Mouse (Mus musculus): ENCODE data around the gene Agbl2. TPM values are rescaled to one million over a fixed set of nuclear protein-coding genes. Genes with fewer than 3 reads are reported as not detected.
A peak's percentile ranks its signal among the peaks of the same experiment; 100 is the strongest.

The Agbl2 gene
- under 1 TPM; 0.28 to 0.32 TPM for total RNA-seq (2021)

DNA sequence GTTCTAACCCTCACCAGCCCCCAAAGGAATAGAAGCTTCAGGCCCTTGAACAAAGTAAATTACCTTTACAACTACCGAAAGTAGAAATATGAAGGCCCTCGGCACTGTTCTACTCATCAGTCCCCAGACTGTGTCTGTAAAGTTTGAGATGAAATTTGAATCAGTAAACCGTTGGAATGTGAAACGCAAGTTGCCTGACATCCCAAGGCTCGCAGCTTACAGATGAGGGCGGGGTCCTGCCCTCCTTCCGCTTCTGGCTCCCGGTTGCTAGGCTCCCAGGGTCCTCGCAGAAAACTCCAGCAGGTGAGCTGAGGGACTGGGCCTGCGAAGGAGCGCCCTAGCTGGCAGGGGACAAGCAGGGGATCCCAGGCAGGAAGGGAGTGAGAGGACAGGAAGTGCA, at the start of gene Agbl2:
Gene Agbl2, plus strand, starts transcription at position 270 of the 400 bp plus-strand sequence.
- intact Hi-C loops (cut with DNase I): loop anchor here (5.0 kb wide), 1 partner anchor 65 kb away; the partner anchor contains the start of gene Mtch2
- DNase-seq (ENCODE audit: extremely low spot score in 1 of 2, low spot score in 2 of 2): no peak

DNA sequence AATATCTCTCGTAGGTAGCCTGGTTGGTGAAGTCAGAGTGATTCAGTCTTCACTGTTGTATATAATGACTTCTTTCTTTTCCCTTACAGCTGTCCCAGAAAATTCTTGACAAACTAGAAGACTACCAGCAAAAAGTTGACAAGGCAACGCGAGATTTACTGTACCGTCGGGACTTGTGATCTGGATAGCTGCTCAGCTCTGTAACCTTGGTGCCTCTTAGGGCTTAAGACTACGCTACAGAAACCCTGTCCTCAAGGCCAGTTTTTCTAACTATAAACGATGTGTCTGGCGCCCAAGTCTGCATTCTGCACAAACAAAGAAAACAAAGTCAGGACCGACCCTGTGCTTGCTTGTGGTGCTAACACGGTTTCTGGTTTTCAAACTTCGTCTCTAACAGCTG, 47.2 kb upstream of the Agbl2 start:
- no peak for DNase-seq (ENCODE audit: extremely low spot score in 1 of 2, low spot score in 2 of 2)
- intact Hi-C loops (cut with DNase I): loop anchor here (5.0 kb wide), 1 partner anchor 38 kb away; no protein-coding TSS in a partner anchor

DNA sequence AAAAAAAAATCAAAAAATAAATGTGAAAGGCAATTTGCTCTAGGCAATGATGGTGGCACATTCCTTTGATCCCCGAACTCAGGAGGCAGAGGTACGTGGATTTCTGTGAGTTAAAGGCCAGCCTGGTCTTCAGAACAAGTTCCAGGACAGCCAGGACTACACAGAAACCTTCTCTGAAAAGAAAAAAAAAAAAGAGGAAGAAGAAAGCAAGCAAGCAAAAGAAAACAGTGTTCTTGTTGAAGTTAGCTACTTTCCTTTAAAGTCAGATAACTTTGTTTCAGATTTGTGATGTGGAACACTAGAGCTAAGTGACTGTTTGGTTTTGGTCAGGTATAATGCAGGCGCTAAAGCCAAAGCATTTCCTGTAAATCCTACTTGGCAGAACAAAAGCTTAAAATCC, 43.7 kb upstream of the Agbl2 start:
- intact Hi-C loops (cut with DNase I): loop anchor here (5.0 kb wide), 1 partner anchor 42 kb away; no protein-coding TSS in a partner anchor
- no peak for DNase-seq (ENCODE audit: extremely low spot score in 1 of 2, low spot score in 2 of 2)

DNA sequence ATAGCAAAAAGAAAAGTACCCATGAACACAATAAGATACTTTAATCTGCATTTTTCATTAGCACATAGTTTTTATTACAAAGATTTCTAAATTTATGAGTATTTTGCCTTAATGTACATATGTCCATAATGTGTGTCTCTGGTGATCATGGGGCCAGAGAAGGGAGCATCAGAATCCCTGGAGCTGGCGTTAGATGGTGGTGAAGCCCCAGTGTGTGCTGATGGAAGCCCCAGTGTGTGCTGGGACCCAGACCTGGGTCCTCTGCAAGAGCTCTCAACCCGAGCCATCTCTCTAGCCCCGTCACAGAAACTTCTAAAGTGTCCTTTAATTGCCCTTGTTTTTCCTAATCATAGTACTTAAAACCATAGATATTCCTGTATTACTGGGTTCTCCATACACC, 43.2 kb upstream of the Agbl2 start:
- intact Hi-C loops (cut with DNase I): loop anchor here (5.0 kb wide), 1 partner anchor 42 kb away; no protein-coding TSS in a partner anchor
- DNase-seq (ENCODE audit: extremely low spot score in 1 of 2, low spot score in 2 of 2): no peak

DNA sequence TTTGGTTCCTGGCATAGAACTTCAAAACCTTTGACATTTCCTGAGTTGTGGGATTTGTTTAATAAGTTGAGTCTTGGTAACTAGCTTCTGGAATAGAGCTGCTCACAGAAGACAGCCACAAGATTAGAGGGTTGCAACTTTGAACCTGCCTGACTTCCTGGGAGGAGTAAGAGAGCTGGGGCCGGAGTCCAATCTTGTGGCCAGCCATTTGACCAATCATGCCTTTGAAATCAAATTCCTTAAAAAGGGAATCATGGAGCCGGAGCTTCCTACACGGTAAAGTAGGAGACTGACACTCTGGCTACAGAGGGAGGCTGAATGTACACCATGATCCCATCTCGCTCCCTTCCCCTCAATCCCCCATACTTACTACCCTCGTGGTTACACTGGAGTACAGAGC, 42.6 kb upstream of the Agbl2 start:
- DNase-seq (ENCODE audit: extremely low spot score in 1 of 2, low spot score in 2 of 2): no peak
- intact Hi-C loops (cut with DNase I): loop anchor here (5.0 kb wide), 1 partner anchor 43 kb away; no protein-coding TSS in a partner anchor

DNA sequence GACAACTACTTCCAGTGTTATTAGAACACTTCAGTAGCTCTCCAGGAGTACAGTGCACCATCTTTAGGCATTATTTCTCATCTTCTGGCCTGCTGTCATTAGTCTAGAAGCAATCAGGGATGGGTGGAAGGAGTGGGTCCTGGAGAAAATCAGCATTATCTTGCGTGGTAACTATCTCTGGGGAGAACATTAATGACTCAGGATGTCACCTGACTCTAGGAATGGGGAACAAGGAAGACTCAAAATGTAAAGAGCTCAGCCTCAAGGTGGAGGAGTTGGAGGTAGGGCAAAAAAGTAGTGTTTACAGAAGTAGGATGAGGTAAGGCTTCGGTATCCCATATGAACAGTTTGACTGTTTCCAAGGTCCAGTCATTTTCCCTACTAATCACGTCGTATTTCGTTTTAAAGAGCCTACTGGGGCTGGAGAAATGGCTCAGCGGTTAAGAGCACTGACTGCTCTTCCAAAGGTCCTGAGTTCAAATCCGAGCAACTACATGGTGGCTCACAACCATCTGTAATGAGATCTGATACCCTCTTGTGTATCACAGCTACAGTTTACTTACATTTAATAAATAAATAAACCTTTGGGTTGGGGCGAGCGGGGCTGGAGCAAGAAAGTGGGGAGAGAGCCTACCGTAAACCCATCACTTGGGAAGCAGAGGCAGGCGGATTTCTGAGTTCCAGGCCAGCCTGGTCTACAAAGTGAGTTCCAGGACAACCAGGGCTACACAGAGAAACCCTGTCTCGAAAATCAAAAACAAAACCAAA, 38.1 kb upstream of the Agbl2 start:
- intact Hi-C loops (cut with DNase I): no loop called here
- DNase-seq (ENCODE audit: extremely low spot score in 1 of 2, low spot score in 2 of 2): no peak

DNA sequence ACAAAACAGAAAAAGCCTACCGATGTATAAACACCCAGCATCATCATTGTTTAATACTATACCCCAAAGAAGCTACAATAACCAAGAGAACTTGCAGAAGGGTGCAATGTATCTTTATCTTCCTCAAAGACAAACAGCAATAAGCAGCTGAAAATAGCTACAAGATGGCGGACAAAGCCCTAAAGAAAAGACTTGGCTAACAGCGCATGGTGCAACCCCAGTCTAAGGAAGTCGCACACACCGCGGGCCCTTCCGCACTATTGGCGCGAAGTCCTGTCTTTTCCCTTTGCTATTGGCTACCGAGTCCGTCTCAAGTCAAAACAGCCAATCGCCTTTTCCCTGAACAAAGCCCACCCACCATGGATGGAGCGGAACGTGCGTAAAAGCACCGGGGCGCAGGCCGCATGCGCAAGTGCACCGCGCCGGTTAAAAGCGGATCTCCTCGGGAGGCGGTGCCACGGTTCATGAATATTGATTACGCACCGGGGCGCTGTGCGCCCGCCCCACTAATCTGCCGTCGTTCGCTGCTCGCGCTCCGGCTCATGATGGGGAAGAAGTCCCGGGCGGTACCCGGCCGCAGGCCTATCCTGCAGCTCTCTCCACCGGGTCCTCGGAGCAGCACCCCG, 37.4 kb upstream of the Agbl2 start, which contains the start of gene Fnbp4:
Gene Fnbp4, plus strand, starts transcription at position 318 of the 626 bp plus-strand sequence.
- peak; percentile 98 for DNase-seq (ENCODE audit: extremely low spot score in 1 of 2, low spot score in 2 of 2)
- intact Hi-C loops (cut with DNase I): no loop called here

DNA sequence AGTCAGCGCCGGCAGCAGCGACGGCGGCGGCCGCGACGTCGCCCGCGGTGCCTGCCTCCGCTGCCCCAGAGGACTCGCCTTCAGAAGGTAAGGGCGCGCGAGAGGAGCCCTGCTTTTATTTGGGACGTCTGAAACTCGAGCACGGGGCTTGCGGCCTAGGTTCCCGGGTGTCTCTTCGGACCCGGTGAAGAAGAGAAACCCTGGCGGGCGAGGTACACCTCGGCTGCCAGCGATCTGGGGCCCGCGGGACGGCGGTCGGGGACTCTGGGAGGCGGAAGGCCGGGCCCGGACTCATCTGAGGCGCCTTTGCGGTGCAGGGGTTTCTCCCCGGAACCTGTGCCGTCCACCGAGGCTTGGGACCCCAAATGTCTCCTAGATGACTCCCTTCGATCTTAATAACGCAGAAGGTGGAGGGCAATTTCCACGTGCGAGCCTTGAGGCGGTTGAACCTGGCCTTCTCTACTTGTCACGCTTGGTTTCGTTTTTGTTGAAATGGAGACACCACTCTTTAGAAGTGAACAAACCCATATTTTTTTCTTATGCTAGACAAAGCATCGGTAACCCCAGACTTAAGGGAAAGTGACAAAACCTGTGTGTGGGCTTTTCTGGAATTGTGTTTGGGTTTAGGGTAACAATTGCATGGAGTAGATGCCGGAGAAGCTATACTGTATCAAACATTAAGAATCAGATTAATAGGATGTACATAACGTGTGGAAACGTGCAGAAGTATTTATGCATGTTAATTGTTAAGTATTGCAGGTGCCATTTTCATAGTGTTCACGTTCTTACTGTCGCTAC, 36.6 kb upstream of the Agbl2 start:
- DNase-seq (ENCODE audit: extremely low spot score in 1 of 2, low spot score in 2 of 2): peak; percentile 15 to 64
- intact Hi-C loops (cut with DNase I): no loop called here

DNA sequence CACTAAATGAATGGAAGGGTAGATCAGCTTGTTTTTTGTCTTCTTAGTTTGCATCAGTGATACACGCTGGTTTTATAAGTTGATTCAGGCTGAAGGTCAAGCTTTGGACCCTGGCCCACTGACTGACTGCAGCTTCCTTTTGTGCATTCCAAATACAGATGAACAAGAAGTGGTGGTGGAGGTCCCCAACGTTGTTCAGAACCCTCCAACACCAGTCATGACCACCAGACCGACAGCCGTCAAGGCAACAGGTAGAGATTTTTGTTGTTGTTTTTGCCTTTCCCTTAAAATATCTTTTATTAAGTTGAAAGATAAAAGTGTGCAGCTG, 36.0 kb upstream of the Agbl2 start:
- no peak for DNase-seq (ENCODE audit: extremely low spot score in 1 of 2, low spot score in 2 of 2)
- intact Hi-C loops (cut with DNase I): no loop called here

DNA sequence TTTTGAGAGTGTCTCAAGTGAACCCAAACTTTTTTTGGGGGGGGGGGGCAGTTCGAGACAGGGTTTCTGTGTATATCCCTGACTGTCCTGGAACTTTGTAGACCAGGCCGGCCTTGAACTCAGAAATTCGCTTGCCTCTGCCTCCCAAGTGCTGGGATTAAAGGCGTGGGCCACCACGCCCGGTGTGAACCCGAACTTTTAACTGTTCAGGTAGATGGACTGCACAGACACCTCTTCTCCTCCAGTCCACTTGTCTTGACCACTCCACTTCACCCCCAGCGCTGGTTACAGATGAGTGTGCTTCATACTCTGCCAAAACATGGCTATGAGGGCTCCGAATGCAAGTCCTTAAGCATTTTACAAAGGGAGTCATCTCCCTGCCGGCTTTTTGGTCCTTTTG, 35.4 kb upstream of the Agbl2 start:
- no peak for DNase-seq (ENCODE audit: extremely low spot score in 1 of 2, low spot score in 2 of 2)
- intact Hi-C loops (cut with DNase I): no loop called here

DNA sequence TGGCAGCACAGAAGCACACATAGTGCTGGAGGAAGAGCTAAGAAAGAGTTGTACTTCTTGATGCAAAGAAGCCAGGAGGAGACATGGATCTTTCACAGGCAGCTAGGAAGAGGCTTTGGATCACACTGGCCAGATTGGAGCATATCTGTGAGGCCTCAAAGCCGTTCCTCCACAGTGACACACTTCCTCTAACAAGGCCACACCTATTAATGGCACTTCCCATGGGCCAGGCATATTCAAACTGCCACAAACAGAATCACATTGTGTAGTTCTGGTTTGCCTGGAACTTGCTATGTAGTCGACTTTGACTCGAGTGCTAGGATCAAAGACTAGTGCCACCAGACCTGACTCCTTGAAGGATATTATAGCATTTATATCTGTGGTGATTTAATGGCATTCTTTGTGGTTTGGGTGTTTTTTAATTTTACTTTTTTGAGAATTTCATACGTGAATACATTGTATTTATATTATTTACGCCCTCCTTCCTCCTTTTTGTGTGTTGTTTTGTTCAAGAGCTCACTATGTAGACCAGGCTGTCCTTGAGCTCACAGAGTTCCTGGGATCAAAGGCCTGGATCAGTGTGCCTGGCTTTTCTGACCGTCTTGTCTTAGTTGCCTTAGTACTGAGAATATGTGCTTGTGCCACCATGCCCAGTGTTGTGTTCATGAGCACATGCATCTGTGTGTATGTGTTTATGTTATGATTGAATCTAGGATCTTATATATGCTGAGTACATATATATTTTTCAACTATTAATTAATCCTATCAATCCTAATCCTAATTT, 32.7 kb upstream of the Agbl2 start:
- no peak for DNase-seq (ENCODE audit: extremely low spot score in 1 of 2, low spot score in 2 of 2)
- intact Hi-C loops (cut with DNase I): no loop called here

DNA sequence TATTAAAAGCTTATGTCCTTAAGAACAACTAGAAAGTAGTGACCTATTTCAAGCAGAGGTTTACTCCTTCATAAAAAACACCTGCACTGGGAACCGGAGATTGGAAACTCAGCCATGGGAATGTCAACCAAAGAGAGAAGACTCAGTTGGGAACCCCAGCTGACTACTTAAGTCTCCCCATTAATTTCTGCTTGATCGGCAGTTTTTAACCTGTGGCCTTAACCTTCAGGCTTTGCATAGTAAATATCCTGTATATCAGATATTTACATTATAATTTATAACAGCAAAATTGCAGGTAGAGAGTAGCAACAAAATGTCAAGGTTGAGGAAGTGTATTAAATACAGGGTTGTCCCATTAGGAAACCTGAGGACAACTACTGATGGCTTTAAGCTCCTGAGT, 29.0 kb upstream of the Agbl2 start:
- DNase-seq (ENCODE audit: extremely low spot score in 1 of 2, low spot score in 2 of 2): no peak
- intact Hi-C loops (cut with DNase I): no loop called here

DNA sequence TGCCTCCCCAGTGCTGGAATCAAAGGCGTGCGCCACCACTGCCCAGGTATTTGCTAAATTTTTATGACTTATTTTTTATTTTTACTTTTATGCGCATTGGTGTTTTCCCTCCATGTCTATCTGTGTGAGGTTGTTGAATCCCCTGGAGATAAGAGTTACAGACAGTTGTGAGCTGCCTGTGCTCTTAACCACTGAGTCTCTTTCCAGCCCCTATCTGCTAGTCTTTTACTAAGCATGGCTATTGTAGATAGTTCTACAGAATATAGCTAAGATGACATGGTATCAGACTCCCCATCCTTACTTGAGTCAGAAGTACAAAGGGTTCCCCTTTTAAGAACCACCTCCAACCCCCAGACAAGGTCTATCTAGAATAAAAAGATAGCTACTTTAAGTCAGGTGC, 28.3 kb upstream of the Agbl2 start:
- DNase-seq (ENCODE audit: extremely low spot score in 1 of 2, low spot score in 2 of 2): no peak
- intact Hi-C loops (cut with DNase I): no loop called here

DNA sequence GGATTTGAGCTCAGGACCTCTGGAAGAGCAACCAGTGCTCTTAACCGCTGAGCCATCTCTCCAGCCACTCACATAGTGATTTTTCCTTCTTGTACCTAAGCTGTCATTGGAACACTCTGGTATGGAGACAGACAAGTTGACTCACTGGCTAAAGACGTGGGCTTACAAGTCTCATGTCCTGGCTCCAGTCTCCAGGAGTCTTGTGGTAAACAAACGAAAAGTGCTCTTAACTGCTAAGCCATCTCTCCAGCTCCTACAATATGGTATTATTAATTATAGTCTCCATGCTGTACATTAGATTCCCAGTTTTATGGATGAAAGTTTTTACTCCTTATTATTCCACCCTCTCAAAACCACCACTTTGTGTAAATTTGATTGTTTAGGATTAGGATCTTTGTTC, 17.4 kb upstream of the Agbl2 start:
- DNase-seq (ENCODE audit: extremely low spot score in 1 of 2, low spot score in 2 of 2): no peak
- intact Hi-C loops (cut with DNase I): loop anchor here (5.0 to 10.0 kb wide), 2 partner anchors 63 to 400 kb away; no protein-coding TSS in a partner anchor

DNA sequence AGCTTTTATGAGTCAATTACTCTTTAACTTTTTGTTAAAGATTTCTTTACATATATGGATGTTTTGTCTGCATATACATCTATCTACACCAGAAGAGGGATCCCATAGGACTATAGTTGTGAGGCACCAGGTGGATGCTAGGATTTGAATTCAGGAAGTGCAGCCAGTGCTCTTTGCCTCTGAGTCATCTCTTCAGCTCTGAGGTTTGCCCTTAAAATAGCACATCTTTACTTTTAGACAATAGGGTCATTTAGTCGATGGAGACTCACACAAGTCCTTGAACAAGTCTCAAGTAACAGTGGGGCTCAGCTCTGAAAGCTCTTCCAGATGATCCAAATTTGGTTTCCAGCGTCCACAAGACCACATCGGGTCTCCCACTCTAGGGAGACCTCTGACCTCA, 1.2 kb upstream of the Agbl2 start:
- intact Hi-C loops (cut with DNase I): loop anchor here (5.0 kb wide), 1 partner anchor 66 kb away; the partner anchor contains the start of gene Mtch2
- DNase-seq (ENCODE audit: extremely low spot score in 1 of 2, low spot score in 2 of 2): no peak

DNA sequence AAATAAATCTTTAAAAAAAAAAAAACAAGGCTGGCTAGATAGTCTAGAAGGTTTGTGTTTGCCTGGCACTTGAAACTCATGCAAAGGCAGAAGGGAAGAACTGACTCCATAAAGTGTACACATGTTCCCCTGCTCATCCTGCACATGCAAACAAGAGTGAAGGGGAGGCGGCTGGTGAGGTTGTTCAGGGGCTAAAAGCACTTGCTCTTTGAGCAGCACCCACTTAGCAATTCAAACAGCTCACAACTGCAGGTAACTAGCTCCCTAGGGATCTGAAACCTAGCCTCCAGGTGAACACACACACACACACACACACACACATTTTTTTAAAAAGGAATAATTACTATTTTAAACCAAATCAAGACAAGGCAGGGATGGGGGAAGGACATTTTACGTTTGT, 589 bp upstream of the Agbl2 start:
- no peak for DNase-seq (ENCODE audit: extremely low spot score in 1 of 2, low spot score in 2 of 2)
- intact Hi-C loops (cut with DNase I): loop anchor here (5.0 kb wide), 1 partner anchor 65 kb away; the partner anchor contains the start of gene Mtch2

DNA sequence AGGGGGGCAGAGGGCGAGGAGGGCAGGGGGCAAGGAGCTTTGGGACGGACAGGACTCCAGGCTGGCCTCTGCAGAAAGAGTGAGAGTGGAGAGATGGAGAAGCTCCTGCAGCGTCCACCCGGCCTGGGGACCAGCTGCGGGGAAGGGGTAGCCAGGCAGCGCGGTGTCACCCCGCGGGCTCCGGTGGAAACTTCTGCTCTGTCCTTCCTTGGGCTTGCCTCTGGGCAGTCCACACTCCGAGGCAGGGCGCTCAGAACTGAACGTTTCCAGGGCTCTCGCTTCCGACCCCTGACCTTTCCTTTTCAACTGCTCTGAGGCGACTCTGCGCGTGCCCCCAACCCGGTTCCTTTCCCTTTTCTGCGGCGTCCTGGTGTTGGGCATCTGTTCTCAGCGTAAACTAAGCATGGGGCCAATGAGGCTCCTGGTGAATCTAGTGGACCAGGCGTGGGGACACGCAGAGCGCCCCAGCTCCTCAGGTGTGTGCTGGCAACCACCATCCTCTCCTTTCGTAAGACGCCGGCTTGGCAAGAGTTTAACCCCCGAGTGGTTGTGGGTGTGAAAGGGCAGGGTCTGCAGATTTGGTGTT, 467 bp downstream of the Agbl2 start:
- DNase-seq (ENCODE audit: extremely low spot score in 1 of 2, low spot score in 2 of 2): peak in 1 of 2 experiments; percentile 33

DNA sequence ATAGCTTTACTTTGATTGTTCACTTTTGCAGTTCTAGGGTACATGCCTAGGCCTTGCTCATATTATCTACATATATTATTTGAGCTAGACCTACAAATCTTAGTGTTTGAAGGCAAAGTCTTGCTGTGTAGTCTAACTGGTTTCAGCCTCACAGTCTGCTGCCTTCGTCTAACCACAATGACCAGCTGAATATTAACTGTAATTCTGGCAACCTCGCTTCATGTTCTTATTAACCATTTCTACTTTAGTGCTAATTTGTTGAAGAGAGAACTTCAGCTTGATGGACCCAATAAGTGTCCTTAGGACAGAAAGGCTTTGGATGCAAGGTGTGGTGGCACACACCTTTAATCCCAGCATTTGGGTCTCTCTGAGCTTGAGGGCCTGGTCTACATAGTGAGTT, 5.6 kb downstream of the Agbl2 start:
- DNase-seq (ENCODE audit: extremely low spot score in 1 of 2, low spot score in 2 of 2): no peak
- intact Hi-C loops (cut with DNase I): no loop called here

More for the DNA sequence above, 467 bp downstream of the Agbl2 start:
- intact Hi-C loops (cut with DNase I): loop anchor here (5.0 kb wide), 1 partner anchor 64 kb away; the partner anchor contains the start of gene Mtch2
